Mouse (Mus musculus): ENCODE results near the gene Tmprss9. TPM values are rescaled to one million over a fixed set of nuclear protein-coding genes. Genes with fewer than 3 reads are reported as not detected.
"Not testable (repeated sequence)": the region's sequence is repeated elsewhere in the genome, so short reads cannot be mapped to it uniquely, and the experiment has no call there.

Tmprss9 gene
- polyA plus RNA-seq, 1 experiment from 2014 or later, result not detected

DNA sequence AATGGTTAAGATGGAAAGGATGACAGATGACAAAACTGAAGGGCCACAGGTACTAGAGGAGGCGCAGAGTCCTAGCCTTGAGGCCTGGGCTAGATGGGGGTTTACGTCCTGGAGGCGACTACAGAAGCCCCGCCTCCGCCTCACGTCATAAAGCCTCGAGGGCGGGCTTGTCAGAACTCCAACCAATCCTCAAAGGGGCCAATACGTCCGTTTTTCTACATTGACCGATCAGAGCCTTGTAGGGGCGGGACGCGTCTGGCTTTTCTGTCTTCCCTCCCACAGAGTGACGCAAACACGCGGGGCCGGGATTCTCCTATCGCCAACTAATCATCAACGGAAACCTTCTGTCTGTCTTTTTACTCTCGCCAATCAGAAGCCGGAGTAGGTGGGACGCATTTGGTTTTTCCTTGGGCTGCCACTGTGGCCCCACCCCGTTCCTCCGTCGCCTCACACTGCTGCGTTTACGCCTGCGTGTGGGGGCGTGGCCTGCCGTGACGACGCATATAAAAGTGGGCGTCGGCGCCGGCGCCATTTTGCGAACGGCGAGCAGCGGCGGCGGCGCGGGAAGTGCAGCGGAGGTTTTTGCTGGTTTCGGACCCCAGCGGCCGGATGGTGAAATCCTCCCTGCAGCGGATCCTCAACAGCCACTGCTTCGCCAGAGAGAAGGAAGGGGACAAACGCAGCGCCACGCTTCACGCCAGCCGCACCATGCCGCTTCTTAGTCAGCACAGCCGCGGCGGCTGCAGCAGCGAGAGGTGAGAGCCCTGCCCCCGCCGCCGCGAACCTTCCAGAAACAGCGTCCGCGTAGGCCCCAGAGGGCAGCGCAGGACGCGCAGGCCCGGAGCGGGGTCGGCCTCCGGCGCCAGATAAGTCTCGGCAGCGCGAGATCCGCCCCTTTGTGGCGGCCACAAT, 45.2 kb upstream of the Tmprss9 start, which contains the start of gene Oaz1:
Gene Oaz1, plus strand, starts transcription at position 506 of the 912 bp plus-strand sequence.
- peak within 1 kb of the TSS; percentile 94 for H3K4me2 ChIP-seq (replicated peaks; ENCODE audit: low read depth)
- no peaks in the 10 kb centered on the region for H3K27me3 ChIP-seq (replicated peaks; ENCODE audit: control insufficient read depth, insufficient read depth, low read length)
- no peaks in the 10 kb centered on the region for H3K9me3 ChIP-seq (ENCODE audit: control insufficient read depth)
- 0 out of 2 replicates have a peak, but pooled peaks have one; percentile 19 for TF ChIP-seq CTCF (IDR thresholded peaks at IDR 0.05; ENCODE audit: low read depth)
- peak within 1 kb of the TSS; percentile 71 for H3K9ac ChIP-seq (ENCODE audit: low read depth, low read length)
- H3K27ac ChIP-seq (ENCODE audit: low read depth, low read length), result peak within 1 kb of the TSS; percentile 87
- H3K36me3 ChIP-seq (ENCODE audit: control insufficient read depth, insufficient read depth), result peaks cover 18% of the 10 kb centered on the region
- peaks cover 7% of the 10 kb centered on the region; the same call in 1 of the 2 replicates for H3K4me1 ChIP-seq (replicated peaks; ENCODE audit: control insufficient read depth, insufficient read depth, low read length)
- under 1% methylated on average over 73 of the region's 82 CpGs for WGBS
- peak within 1 kb of the TSS; percentile 62 for H3K4me3 ChIP-seq (ENCODE audit: low read depth, low read length)
- ATAC-seq, result peak; percentile 97

DNA sequence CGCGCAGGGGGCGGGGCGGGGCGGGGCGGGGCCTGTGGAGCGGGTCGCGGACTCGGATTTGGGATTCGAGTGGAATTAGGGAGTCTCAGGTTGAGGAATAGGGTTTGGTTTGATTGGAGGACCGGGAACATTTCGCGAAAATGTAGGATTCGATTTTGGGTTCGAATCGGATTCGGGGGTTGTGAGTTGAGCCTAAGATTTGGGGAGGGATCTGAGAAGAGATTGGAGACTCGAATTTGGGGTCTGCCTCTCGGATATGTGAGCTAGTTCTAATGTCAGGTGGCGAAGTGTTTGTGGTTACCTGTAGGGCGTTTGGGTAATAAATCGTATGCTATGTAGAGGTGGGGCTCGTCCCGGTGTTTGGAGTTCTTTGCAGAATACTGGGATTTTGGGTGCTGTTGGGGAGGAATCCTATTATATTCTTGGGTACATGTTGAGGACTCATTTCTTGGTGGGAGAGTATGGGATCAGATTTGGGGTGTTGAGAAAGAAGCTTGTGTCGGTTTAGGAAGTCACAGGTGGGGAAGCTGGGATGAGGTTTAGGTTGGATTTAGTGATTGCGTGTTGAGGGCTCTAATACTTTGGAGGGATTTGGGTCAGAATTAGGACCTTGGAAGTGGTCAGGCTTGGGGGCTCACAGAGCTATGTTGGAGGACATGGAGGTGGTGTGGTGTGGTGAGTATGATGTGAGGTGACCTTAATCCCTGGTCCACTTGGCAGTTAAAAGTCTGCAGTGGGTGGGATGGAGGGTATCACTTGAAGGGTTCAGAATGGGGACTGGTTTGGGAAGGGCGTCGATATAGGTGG, 44.4 kb upstream of the Tmprss9 start:
- TF ChIP-seq CTCF (IDR thresholded peaks at IDR 0.05; ENCODE audit: low read depth), result no peak
- WGBS, result 4% methylated on average over 29 of the region's 29 CpGs

DNA sequence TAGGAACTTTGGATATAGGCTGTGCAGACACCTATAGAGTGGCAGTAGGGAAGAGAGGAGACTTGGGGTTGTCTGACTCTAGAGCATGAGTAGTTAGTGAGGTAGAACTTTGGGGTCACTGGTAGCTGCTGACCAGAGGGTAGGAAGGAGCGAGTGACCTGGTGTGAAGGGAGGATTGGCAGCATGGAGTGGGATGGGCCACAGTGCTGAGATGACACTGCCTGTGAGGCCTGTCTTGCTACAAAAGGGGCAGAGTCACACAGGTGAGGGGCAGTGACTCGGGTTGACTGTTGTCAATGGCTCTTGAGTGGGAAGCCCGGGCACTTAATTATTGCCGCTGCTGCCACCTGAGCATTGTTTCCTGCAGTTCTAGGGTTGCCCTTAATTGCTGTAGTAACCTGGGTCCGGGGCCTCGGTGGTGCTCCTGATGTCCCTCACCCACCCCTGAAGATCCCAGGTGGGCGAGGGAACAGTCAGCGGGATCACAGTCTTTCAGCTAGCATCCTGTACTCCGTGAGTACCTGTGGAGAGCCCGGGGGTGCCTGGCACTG, 43.7 kb upstream of the Tmprss9 start:
- Histone ChIP-seq H3K4me3 (ENCODE audit: low read depth, low read length) (peak overlapping the region; percentile 62), H3K27ac (ENCODE audit: low read depth, low read length) (no peak overlapping the region), H3K4me1 (replicated peaks; ENCODE audit: control insufficient read depth, insufficient read depth, low read length) (peaks cover 7% of the 10 kb centered on the region; the same call in 1 of the 2 replicates), H3K9ac (ENCODE audit: low read depth, low read length) (peak overlapping the region; percentile 71), H3K36me3 (ENCODE audit: control insufficient read depth, insufficient read depth) (peaks cover 18% of the 10 kb centered on the region), H3K9me3 (ENCODE audit: control insufficient read depth) (no peaks in the 10 kb centered on the region), H3K27me3 (replicated peaks; ENCODE audit: control insufficient read depth, insufficient read depth, low read length) (no peaks in the 10 kb centered on the region), H3K4me2 (replicated peaks; ENCODE audit: low read depth) (peak overlapping the region; percentile 94)
- no peak for TF ChIP-seq CTCF (IDR thresholded peaks at IDR 0.05; ENCODE audit: low read depth)
- ATAC-seq, result no peak
- 59% methylated on average over 10 of the region's 10 CpGs for WGBS

More for the DNA sequence above, 44.4 kb upstream of the Tmprss9 start:
- Histone ChIP-seq H3K36me3 (ENCODE audit: control insufficient read depth, insufficient read depth) (peaks cover 18% of the 10 kb centered on the region), H3K4me1 (replicated peaks; ENCODE audit: control insufficient read depth, insufficient read depth, low read length) (peaks cover 7% of the 10 kb centered on the region; the same call in 1 of the 2 replicates), H3K9ac (ENCODE audit: low read depth, low read length) (peak overlapping the region; percentile 71), H3K9me3 (ENCODE audit: control insufficient read depth) (no peaks in the 10 kb centered on the region), H3K27ac (ENCODE audit: low read depth, low read length) (peak overlapping the region; percentile 87), H3K4me3 (ENCODE audit: low read depth, low read length) (peak overlapping the region; percentile 62), H3K4me2 (replicated peaks; ENCODE audit: low read depth) (peak overlapping the region; percentile 94), H3K27me3 (replicated peaks; ENCODE audit: control insufficient read depth, insufficient read depth, low read length) (no peaks in the 10 kb centered on the region)
- ATAC-seq, result no peak

DNA sequence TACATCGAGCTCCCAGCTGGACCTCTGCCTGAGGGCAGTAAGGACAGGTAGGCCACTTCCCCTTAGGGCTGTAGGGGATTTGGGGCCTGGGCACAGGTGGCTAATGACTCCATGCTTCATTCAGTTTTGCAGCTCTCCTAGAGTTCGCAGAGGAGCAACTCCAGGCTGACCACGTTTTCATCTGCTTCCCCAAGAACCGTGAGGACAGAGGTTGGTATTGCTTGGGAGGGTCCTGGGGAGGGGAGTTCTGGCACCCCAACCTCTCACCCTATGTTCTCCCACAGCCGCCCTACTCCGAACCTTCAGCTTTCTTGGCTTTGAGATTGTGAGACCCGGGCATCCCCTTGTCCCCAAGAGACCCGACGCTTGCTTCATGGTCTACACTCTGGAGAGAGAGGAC, 43.1 kb upstream of the Tmprss9 start:
- H3K4me2 ChIP-seq (replicated peaks; ENCODE audit: low read depth), result peak overlapping the region; percentile 94
- not testable (repeated sequence) for ATAC-seq
- WGBS, result 66% methylated on average over 7 of the region's 9 CpGs

DNA sequence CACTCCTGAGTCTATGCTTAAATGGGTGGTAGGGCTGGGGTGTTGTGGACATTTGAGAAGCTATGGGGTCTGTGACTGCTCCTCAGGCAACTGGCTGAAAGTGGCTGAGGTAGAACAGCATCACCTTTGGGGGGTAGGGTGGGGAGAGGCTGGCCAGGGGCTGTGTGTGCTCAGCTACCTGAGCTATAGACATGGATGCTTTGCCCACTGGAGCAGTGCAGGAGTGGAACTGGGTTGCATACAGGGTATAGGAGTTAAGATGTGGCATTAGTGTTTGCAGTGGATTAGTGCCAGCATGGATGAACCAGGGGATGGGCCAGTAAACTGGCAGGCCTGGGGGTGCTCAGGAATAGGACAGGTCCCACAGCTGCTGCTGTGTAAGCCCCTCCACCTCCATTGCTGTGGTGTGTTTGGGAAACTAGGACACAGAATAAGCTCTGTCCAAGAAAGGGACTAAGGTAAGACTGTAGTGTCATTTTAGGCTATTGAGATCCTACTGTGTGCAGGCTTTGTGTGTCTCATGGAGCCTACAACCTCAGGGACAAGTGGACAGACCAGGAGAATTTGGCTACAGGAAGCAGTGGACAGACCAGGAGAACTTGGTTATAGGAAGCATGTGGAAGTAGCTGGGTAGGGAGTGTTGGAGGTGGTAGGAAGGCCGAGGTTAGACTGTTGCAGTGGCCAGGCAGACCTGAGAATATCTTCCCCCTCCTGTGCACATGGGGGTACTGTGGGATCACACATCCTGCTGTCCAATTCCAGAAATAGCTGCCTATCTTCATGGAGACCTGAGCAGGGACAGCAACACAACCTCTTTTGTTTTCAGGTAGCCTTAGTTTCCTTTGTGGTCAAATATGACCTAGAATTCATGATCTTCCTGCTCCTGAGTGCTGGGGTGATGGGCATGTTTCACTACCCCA, 42.0 kb upstream of the Tmprss9 start:
- ATAC-seq, result no peak
- Histone ChIP-seq H3K27me3 (replicated peaks; ENCODE audit: control insufficient read depth, insufficient read depth, low read length) (peaks cover 13% of the 10 kb centered on the region), H3K27ac (ENCODE audit: low read depth, low read length) (peak overlapping the region; percentile 1; the same call in 1 of the 2 replicates), H3K4me2 (replicated peaks; ENCODE audit: low read depth) (no peak overlapping the region), H3K36me3 (ENCODE audit: control insufficient read depth, insufficient read depth) (peaks cover 18% of the 10 kb centered on the region), H3K4me1 (replicated peaks; ENCODE audit: control insufficient read depth, insufficient read depth, low read length) (peaks cover 7% of the 10 kb centered on the region; the same call in 1 of the 2 replicates), H3K9ac (ENCODE audit: low read depth, low read length) (peak overlapping the region; percentile 40; the same call in 1 of the 2 replicates), H3K4me3 (ENCODE audit: low read depth, low read length) (no peak overlapping the region), H3K9me3 (ENCODE audit: control insufficient read depth) (no peaks in the 10 kb centered on the region)
- WGBS, result 52% methylated on average over 1 of the region's 1 CpGs
- TF ChIP-seq CTCF (IDR thresholded peaks at IDR 0.05; ENCODE audit: low read depth), result no peak

More for the DNA sequence above, 43.1 kb upstream of the Tmprss9 start:
- not testable (repeated sequence) for H3K9me3 ChIP-seq (ENCODE audit: control insufficient read depth); H3K4me1 ChIP-seq (replicated peaks; ENCODE audit: control insufficient read depth, insufficient read depth, low read length); H3K27ac ChIP-seq (ENCODE audit: low read depth, low read length); H3K27me3 ChIP-seq (replicated peaks; ENCODE audit: control insufficient read depth, insufficient read depth, low read length); H3K9ac ChIP-seq (ENCODE audit: low read depth, low read length)
- Histone ChIP-seq H3K4me3 (ENCODE audit: low read depth, low read length) (0 out of 2 replicates have a peak overlapping the region, but pooled peaks have one; percentile 62), H3K36me3 (ENCODE audit: control insufficient read depth, insufficient read depth) (peaks cover 18% of the 10 kb centered on the region)
